ENCODE assay signal across 8 mouse cellular contexts in the genomic region with DNA sequence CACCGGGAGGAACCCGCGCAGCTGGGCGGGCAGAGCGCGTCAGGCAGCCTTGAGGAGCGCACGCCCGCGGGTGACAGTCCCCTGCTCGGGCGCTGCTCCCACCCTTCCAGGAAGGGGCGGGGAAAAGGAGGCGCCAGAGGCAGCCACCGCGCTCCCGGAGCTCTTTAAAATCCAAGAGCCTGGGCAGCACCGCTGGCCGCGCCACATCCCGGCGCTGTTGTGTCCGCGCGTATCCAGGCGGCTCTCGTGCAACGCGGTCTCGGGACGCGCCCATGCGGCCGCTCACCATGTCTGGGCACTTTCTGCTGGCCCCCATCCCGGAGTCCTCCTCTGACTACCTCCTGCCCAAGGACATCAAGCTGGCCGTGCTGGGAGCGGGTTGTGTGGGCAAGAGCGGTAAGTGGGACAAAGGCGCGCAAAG. TPM values are rescaled to one million over a fixed set of nuclear protein-coding genes. Genes with fewer than 3 reads are reported as not detected.
DNase-seq lines count a peak whose midpoint lies in the region; ATAC-seq and TF ChIP-seq lines count a peak whose summit lies in the region.

TSS of gene Rasl11a (plus strand) at position 127 of the 421 bp plus-strand sequence.

- WGBS in forebrain, embryonic 12.5 days, result under 1% methylated on average over 39 of the region's 40 CpGs
- under 1% methylated on average over 40 of the region's 40 CpGs for WGBS in heart, embryonic 15.5 days
- WGBS in liver, embryonic 12.5 days (ENCODE audit: insufficient replicate concordance), result under 1% methylated on average over 40 of the region's 40 CpGs
- under 1% methylated on average over 38 of the region's 40 CpGs for WGBS in stomach, postnatal 0 days

- peak; percentile 94 for ATAC-seq in forebrain, embryonic 12.5 days (ENCODE audit: low FRiP score)
- ATAC-seq in heart, embryonic 15.5 days (replicated peaks; ENCODE audit: insufficient number of reproducible peaks, insufficient read depth, low FRiP score, low read depth), result peak; percentile 92
- ATAC-seq in liver, embryonic 12.5 days, result peak; percentile 85
- peak; percentile 84 for ATAC-seq in stomach, postnatal 0 days (ENCODE audit: low FRiP score, low TSS enrichment)

- no peak for TF ChIP-seq EP300 in ES-Bruce4 (IDR thresholded peaks at IDR 0.05; ENCODE audit: insufficient read depth, low read depth, low read length)
- no peak for TF ChIP-seq EP300 in stomach, postnatal 0 days (optimal IDR thresholded peaks at IDR 0.05)

- peak within 1 kb of the TSS; percentile 87 for H3K4me2 ChIP-seq in forebrain, embryonic 12.5 days
- H3K4me2 ChIP-seq in heart, embryonic 15.5 days, result peak within 1 kb of the TSS; percentile 95
- peak within 1 kb of the TSS; percentile 91 for H3K4me2 ChIP-seq in liver, embryonic 12.5 days
- H3K4me2 ChIP-seq in stomach, postnatal 0 days (replicated peaks; ENCODE audit: low read depth), result peak within 1 kb of the TSS; percentile 96

- peak within 1 kb of the TSS; percentile 74 for H3K4me3 ChIP-seq in ES-Bruce4 (ENCODE audit: low read depth, low read length)
- peak within 1 kb of the TSS; percentile 67 for H3K4me3 ChIP-seq in forebrain, embryonic 12.5 days (replicated peaks)
- H3K4me3 ChIP-seq in heart, embryonic 15.5 days, result peak within 1 kb of the TSS; percentile 59
- H3K4me3 ChIP-seq in liver, embryonic 12.5 days, result peak within 1 kb of the TSS; percentile 61
- H3K4me3 ChIP-seq in stomach, postnatal 0 days (ENCODE audit: low read depth, low read length), result peak within 1 kb of the TSS; percentile 57

- no peaks in the 10 kb centered on the region; the same call in 1 of the 2 replicates for H3K27me3 ChIP-seq in ES-Bruce4 (ENCODE audit: control insufficient read depth, insufficient read depth, low read length, poor library complexity, severe bottlenecking)
- H3K27me3 ChIP-seq in forebrain, embryonic 12.5 days, result no peaks in the 10 kb centered on the region
- peaks cover 4% of the 10 kb centered on the region; the same call in 1 of the 2 replicates for H3K27me3 ChIP-seq in heart, embryonic 15.5 days
- H3K27me3 ChIP-seq in liver, embryonic 12.5 days (replicated peaks), result peaks cover 51% of the 10 kb centered on the region
- no peaks in the 10 kb centered on the region for H3K27me3 ChIP-seq in stomach, postnatal 0 days (ENCODE audit: control insufficient read depth, insufficient read depth, low read length)

- H3K4me1 ChIP-seq in ES-Bruce4 (ENCODE audit: control insufficient read depth, insufficient read depth, low read length), result no peaks in the 10 kb centered on the region
- peaks cover 17% of the 10 kb centered on the region for H3K4me1 ChIP-seq in forebrain, embryonic 12.5 days
- peaks cover 20% of the 10 kb centered on the region for H3K4me1 ChIP-seq in heart, embryonic 15.5 days (replicated peaks)
- peaks cover 15% of the 10 kb centered on the region for H3K4me1 ChIP-seq in liver, embryonic 12.5 days
- H3K4me1 ChIP-seq in stomach, postnatal 0 days (replicated peaks; ENCODE audit: control insufficient read depth, insufficient read depth), result 0 out of 2 replicates have a peak, but pooled peaks cover 4% of the 10 kb centered on the region

- no peak within 1 kb of the TSS for H3K27ac ChIP-seq in ES-Bruce4 (ENCODE audit: insufficient read depth, low read length)
- H3K27ac ChIP-seq in forebrain, embryonic 12.5 days, result peak within 1 kb of the TSS; percentile 86
- H3K27ac ChIP-seq in heart, embryonic 15.5 days, result peak within 1 kb of the TSS; percentile 50
- no peak within 1 kb of the TSS for H3K27ac ChIP-seq in liver, embryonic 12.5 days
- peak within 1 kb of the TSS; percentile 82 for H3K27ac ChIP-seq in stomach, postnatal 0 days (replicated peaks)

- peak; percentile 59 for DNase-seq in cerebellum, adult 11 months
- DNase-seq in kidney, postnatal 10 days, result peak; percentile 93
- DNase-seq in naive thymus-derived CD4-positive, alpha-beta T cell, adult 2 months (ENCODE audit: low read depth), result peak; percentile 43
- DNase-seq in stomach, postnatal 0 days (ENCODE audit: low spot score), result peak; percentile 87

- H3K9me3 ChIP-seq in ES-Bruce4 (replicated peaks; ENCODE audit: control insufficient read depth, insufficient read depth, low read length, poor library complexity, severe bottlenecking), result no peaks in the 10 kb centered on the region
- H3K9me3 ChIP-seq in forebrain, embryonic 12.5 days, result no peaks in the 10 kb centered on the region
- no peaks in the 10 kb centered on the region for H3K9me3 ChIP-seq in heart, embryonic 15.5 days (replicated peaks)
- no peaks in the 10 kb centered on the region for H3K9me3 ChIP-seq in liver, embryonic 12.5 days (replicated peaks)
- no peaks in the 10 kb centered on the region for H3K9me3 ChIP-seq in stomach, postnatal 0 days (ENCODE audit: control insufficient read depth, low read length)

- TF ChIP-seq POLR2A in ES-Bruce4 (IDR thresholded peaks at IDR 0.05; ENCODE audit: insufficient read depth, low read length), result peak; percentile 56

- no peak for TF ChIP-seq CTCF in ES-Bruce4 (IDR thresholded peaks at IDR 0.05; ENCODE audit: low read depth, low read length)
- peak; percentile 48 for TF ChIP-seq CTCF in stomach, postnatal 0 days (IDR thresholded peaks at IDR 0.05; ENCODE audit: low read depth)

- H3K36me3 ChIP-seq in ES-Bruce4 (ENCODE audit: control insufficient read depth, insufficient read depth, low read length, poor library complexity, severe bottlenecking), result 0 out of 2 replicates have a peak, but pooled peaks cover under 1% of the 10 kb centered on the region
- no peaks in the 10 kb centered on the region for H3K36me3 ChIP-seq in forebrain, embryonic 12.5 days (replicated peaks)
- no peaks in the 10 kb centered on the region for H3K36me3 ChIP-seq in heart, embryonic 15.5 days
- 0 out of 2 replicates have a peak, but pooled peaks cover 3% of the 10 kb centered on the region for H3K36me3 ChIP-seq in liver, embryonic 12.5 days
- H3K36me3 ChIP-seq in stomach, postnatal 0 days (ENCODE audit: control insufficient read depth, insufficient read depth, low read length), result no peaks in the 10 kb centered on the region

- peak within 1 kb of the TSS; percentile 55 for H3K9ac ChIP-seq in ES-Bruce4 (ENCODE audit: low read depth, poor library complexity, severe bottlenecking)
- H3K9ac ChIP-seq in forebrain, embryonic 12.5 days, result peak within 1 kb of the TSS; percentile 84
- peak within 1 kb of the TSS; percentile 55 for H3K9ac ChIP-seq in heart, embryonic 15.5 days
- H3K9ac ChIP-seq in liver, embryonic 12.5 days, result peak within 1 kb of the TSS; percentile 57
- H3K9ac ChIP-seq in stomach, postnatal 0 days (ENCODE audit: low read length), result peak within 1 kb of the TSS; percentile 74

RNA-seq across cellular contexts. Expression of gene Rasl11a, which starts in this region (rescaled TPM):
- polyA plus RNA-seq in ES-Bruce4 (2011; ENCODE audit: insufficient read depth, insufficient read length, low read depth, missing spikeins), result 3.2 and 3.8 TPM in 2 replicates
- 19.2 and 19.3 TPM in 2 replicates for polyA plus RNA-seq in forebrain, embryonic 12.5 days (2016; fragmentation: Nextera tagmentation; extraction: Ambion mirVana)
- polyA plus RNA-seq in heart, embryonic 15.5 days (2015; fragmentation: Nextera tagmentation; extraction: Ambion mirVana), result 11.5 and 13.4 TPM in 2 replicates
- polyA plus RNA-seq in liver, embryonic 12.5 days (2016; fragmentation: Nextera tagmentation; extraction: Ambion mirVana), result 3.2 and 3.8 TPM in 2 replicates
- polyA plus RNA-seq in stomach, postnatal 0 days (2015; fragmentation: Nextera tagmentation; extraction: Ambion mirVana), result 13.7 and 13.8 TPM in 2 replicates

Comparison
In these comparisons a context has a peak if more than half of its experiments do, and no peak if none do; other contexts are left out.
1. H3K27ac ChIP-seq: peak in forebrain, embryonic 12.5 days (single experiment), heart, embryonic 15.5 days (single experiment) and stomach, postnatal 0 days (single experiment); none in ES-Bruce4 (single experiment) and liver, embryonic 12.5 days (single experiment).
2. DNase-seq: peak in every context shown above with its lines; median percentile 93 in kidney, postnatal 10 days; 87 in stomach, postnatal 0 days; 59 in cerebellum, adult 11 months; 43 in naive thymus-derived CD4-positive, alpha-beta T cell, adult 2 months.
3. Peak in every context shown above with its lines, with median percentiles within 50 percentile points of each other: H3K4me3 ChIP-seq, H3K9ac ChIP-seq, ATAC-seq and H3K4me2 ChIP-seq.